Mouse (Mus musculus) heart, postnatal 0 days (tissue): ENCODE results near the gene Ampd2. TPM values are rescaled to one million over a fixed set of nuclear protein-coding genes. Genes with fewer than 3 reads are reported as not detected.

Experiments
- ATAC-seq: fragments of 200-750 bp; cut with Nextera tagmentation; 2 replicates; pipeline ENCODE4 v1.8.0; 2017; ENCODE audit warnings: low read depth, moderate number of reproducible peaks, moderate library complexity; ENCODE audit not compliant: insufficient read depth
- DNase-seq: peaks from one replicate; pipeline ENCODE4 v3.0.0-alpha.2; 2016; ENCODE audit warnings: low spot score
- H3K27ac ChIP-seq: fragments of 300-500 bp; sonication (generic); 2 replicates; pipeline ENCODE4 v1.5.1; 2014; ENCODE audit warnings: low read depth, mild to moderate bottlenecking
- H3K27me3 ChIP-seq: fragments of 300-500 bp; sonication (generic); 2 replicates; pipeline ENCODE4 v1.6.1; 2014; ENCODE audit warnings: low read length, mixed read lengths; ENCODE audit not compliant: control insufficient read depth, insufficient read depth
- H3K36me3 ChIP-seq: fragments of 300-500 bp; sonication (generic); replicated peaks from 2 replicates; pipeline ENCODE4 v1.6.1; 2014; ENCODE audit warnings: low read length, mixed read lengths; ENCODE audit not compliant: control insufficient read depth, insufficient read depth
- H3K4me1 ChIP-seq: fragments of 300-500 bp; sonication (generic); 2 replicates; pipeline ENCODE4 v1.6.1; 2014; ENCODE audit warnings: antibody characterized with exemption; ENCODE audit not compliant: control insufficient read depth, insufficient read depth
- H3K4me2 ChIP-seq: fragments of 300-500 bp; sonication (generic); 2 replicates; pipeline ENCODE4 v1.6.1; 2014; ENCODE audit warnings: low read depth, mild to moderate bottlenecking, low read length, moderate library complexity
- H3K4me3 ChIP-seq: fragments of 300-500 bp; sonication (generic); 2 replicates; pipeline ENCODE4 v1.5.1; 2014; ENCODE audit warnings: low read depth, low read length
- H3K9ac ChIP-seq: fragments of 300-500 bp; sonication (generic); replicated peaks from 2 replicates; pipeline ENCODE4 v1.6.1; 2014; ENCODE audit warnings: low read depth, low read length, mixed read lengths
- H3K9me3 ChIP-seq: fragments of 300-500 bp; sonication (generic); replicated peaks from 2 replicates; pipeline ENCODE4 v1.6.1; 2016; ENCODE audit warnings: low read length; ENCODE audit not compliant: control insufficient read depth
- CTCF ChIP-seq: IDR thresholded peaks from 2 replicates; pipeline ENCODE4 v1.5.1; 2016; ENCODE audit warnings: antibody characterized with exemption, control low read depth, low read depth
- EP300 ChIP-seq: IDR thresholded peaks from 2 replicates; pipeline ENCODE4 v1.6.1; 2016; ENCODE audit warnings: antibody characterized with exemption, low read depth
- WGBS: fragments of 180-500 bp; shearing (Covaris S2); extraction: QIAGEN DNeasy Blood & Tissue Kit; methylation state at CpG from one replicate; pipeline ENCODE4 v1.1.7; 2014; 5-methylcytosine and 5-hydroxymethylcytosine counted together
- polyA plus RNA-seq: library from polyadenylated mRNA; unstranded; fragments of >200 nt; fragmentation: Nextera tagmentation; extraction: Ambion mirVana; gene quantifications from 2 replicates; pipeline ENCODE4 v1.2.1, GENCODE M21; 2015
- total RNA-seq: library from RNA; depleted of rRNA; stranded (reverse); fragments of >200 nt; gene quantifications from 2 replicates; pipeline ENCODE4 v1.2.3, GENCODE M21; 2014; ENCODE audit warnings: low replicate concordance

The Ampd2 gene
- total and polyA plus RNA-seq, 2 experiments from 2014 or later: 12.7 to 77.9 TPM

GRCm38 (mm10) chr3:108094976-108095760 lies 8.7 kb upstream of the Ampd2 start:
- DNase-seq: no peak
- no peaks in the 10 kb centered on the region for H3K9me3 ChIP-seq
- H3K27ac ChIP-seq: no peak overlapping the region
- H3K4me3 ChIP-seq: no peak overlapping the region
- no peaks in the 10 kb centered on the region; the same call in 1 of the 2 replicates for H3K4me1 ChIP-seq
- no peak for ATAC-seq
- no peaks in the 10 kb centered on the region for H3K36me3 ChIP-seq
- no peaks in the 10 kb centered on the region for H3K27me3 ChIP-seq
- 92% methylated on average over 12 of the region's 12 CpGs for WGBS
- H3K9ac ChIP-seq: no peak overlapping the region
- TF ChIP-seq EP300 (no peak), CTCF (no peak)
- no peak overlapping the region for H3K4me2 ChIP-seq

GRCm38 (mm10) chr3:108094146-108094545 lies 7.7 kb upstream of the Ampd2 start:
- Histone ChIP-seq H3K4me1 (no peaks in the 10 kb centered on the region; the same call in 1 of the 2 replicates), H3K36me3 (no peaks in the 10 kb centered on the region), H3K27ac (no peak overlapping the region), H3K27me3 (no peaks in the 10 kb centered on the region), H3K4me2 (no peak overlapping the region), H3K9me3 (no peaks in the 10 kb centered on the region), H3K9ac (no peak overlapping the region), H3K4me3 (no peak overlapping the region)
- WGBS: 38% methylated on average over 1 of the region's 1 CpGs
- no peak for TF ChIP-seq CTCF
- no peak for TF ChIP-seq EP300
- DNase-seq (no peak), ATAC-seq (no peak)

- no peak for ATAC-seq
- H3K4me1 ChIP-seq: no peaks in the 10 kb centered on the region; the same call in 1 of the 2 replicates
- no peaks in the 10 kb centered on the region for H3K27me3 ChIP-seq
- H3K9me3 ChIP-seq: no peaks in the 10 kb centered on the region
- 57% methylated on average over 6 of the region's 6 CpGs for WGBS
- H3K27ac ChIP-seq: no peak overlapping the region
- no peaks in the 10 kb centered on the region for H3K36me3 ChIP-seq
- no peak overlapping the region for H3K4me3 ChIP-seq
- no peak for DNase-seq
- TF ChIP-seq CTCF (no peak), EP300 (no peak)
- H3K9ac ChIP-seq: no peak overlapping the region
- no peak overlapping the region for H3K4me2 ChIP-seq
Measured at GRCm38 (mm10) chr3:108093306-108093705, 6.9 kb upstream of the Ampd2 start.

- no peak within 1 kb of the TSS for H3K9ac ChIP-seq
- no peaks in the 10 kb centered on the region for H3K36me3 ChIP-seq
- DNase-seq: no peak
- no peaks in the 10 kb centered on the region; the same call in 1 of the 2 replicates for H3K4me1 ChIP-seq
- no peak for TF ChIP-seq EP300
- no peak for TF ChIP-seq CTCF
- H3K27ac ChIP-seq: no peak within 1 kb of the TSS
- no peak within 1 kb of the TSS for H3K4me2 ChIP-seq
- H3K9me3 ChIP-seq: no peaks in the 10 kb centered on the region
- no peaks in the 10 kb centered on the region for H3K27me3 ChIP-seq
- WGBS: 76% methylated on average over 15 of the region's 15 CpGs
- H3K4me3 ChIP-seq: no peak within 1 kb of the TSS
- ATAC-seq: no peak
Measured at GRCm38 (mm10) chr3:108092536-108093115, 6.2 kb upstream of the Ampd2 start, which contains the start of gene Gnat2. Gene Gnat2 (plus strand): TSS chr3:108092789.

- WGBS: 72% methylated on average over 6 of the region's 6 CpGs
- Histone ChIP-seq H3K36me3 (no peaks in the 10 kb centered on the region), H3K4me2 (no peak overlapping the region), H3K27ac (no peak overlapping the region), H3K27me3 (no peaks in the 10 kb centered on the region), H3K9me3 (no peaks in the 10 kb centered on the region), H3K9ac (no peak overlapping the region), H3K4me1 (peaks cover 4% of the 10 kb centered on the region), H3K4me3 (no peak overlapping the region)
- no peak for ATAC-seq
- TF ChIP-seq EP300 (no peak), CTCF (no peak)
- no peak for DNase-seq
Measured at GRCm38 (mm10) chr3:108092030-108092429, 5.6 kb upstream of the Ampd2 start.
